Mouse (Mus musculus): ENCODE results near the gene Pomgnt1. TPM values are rescaled to one million over a fixed set of nuclear protein-coding genes. Genes with fewer than 3 reads are reported as not detected.
A peak's percentile ranks its signal among the peaks of the same experiment; 100 is the strongest.

The Pomgnt1 gene
- total and polyA plus RNA-seq, 2 experiments from 2014 or later, result 57.6 to 80.3 TPM

GRCm38 (mm10) chr4:116177140-116177539, 53.5 kb downstream of the Pomgnt1 start:
- no peak overlapping the region for H3K9ac ChIP-seq
- H3K4me2 ChIP-seq (ENCODE audit: low read depth), result peak overlapping the region; percentile 44; the same call in 1 of the 2 replicates
- 21% methylated on average over 5 of the region's 5 CpGs for WGBS
- H3K9me3 ChIP-seq (ENCODE audit: low read length), result no peaks in the 10 kb centered on the region
- no peaks in the 10 kb centered on the region for H3K36me3 ChIP-seq (ENCODE audit: insufficient read depth)
- no peak for TF ChIP-seq CTCF (IDR thresholded peaks at IDR 0.05; ENCODE audit: low read depth)
- H3K4me3 ChIP-seq (ENCODE audit: low read depth, low read length), result no peak overlapping the region
- peaks cover 13% of the 10 kb centered on the region; the same call in 1 of the 2 replicates for H3K4me1 ChIP-seq (ENCODE audit: insufficient read depth)
- no peak for ATAC-seq
- H3K27ac ChIP-seq (ENCODE audit: low read depth, low read length), result peak overlapping the region; percentile 45; the same call in 1 of the 2 replicates
- no peaks in the 10 kb centered on the region for H3K27me3 ChIP-seq (ENCODE audit: insufficient read depth, low read length)
- peak; percentile 9 for DNase-seq

GRCm38 (mm10) chr4:116182079-116182478, 58.4 kb downstream of the Pomgnt1 start:
- H3K4me1 ChIP-seq (ENCODE audit: insufficient read depth), result 0 out of 2 replicates have a peak, but pooled peaks cover 2% of the 10 kb centered on the region
- no peak for TF ChIP-seq CTCF (IDR thresholded peaks at IDR 0.05; ENCODE audit: low read depth)
- no peaks in the 10 kb centered on the region for H3K27me3 ChIP-seq (ENCODE audit: insufficient read depth, low read length)
- no peak overlapping the region for H3K27ac ChIP-seq (ENCODE audit: low read depth, low read length)
- no peak overlapping the region for H3K4me2 ChIP-seq (ENCODE audit: low read depth)
- WGBS, result 32% methylated on average over 3 of the region's 3 CpGs
- no peak overlapping the region for H3K4me3 ChIP-seq (ENCODE audit: low read depth, low read length)
- H3K9ac ChIP-seq, result no peak overlapping the region
- H3K36me3 ChIP-seq (ENCODE audit: insufficient read depth), result no peaks in the 10 kb centered on the region
- DNase-seq (no peak), ATAC-seq (no peak)
- H3K9me3 ChIP-seq (ENCODE audit: low read length), result no peaks in the 10 kb centered on the region

DNA sequence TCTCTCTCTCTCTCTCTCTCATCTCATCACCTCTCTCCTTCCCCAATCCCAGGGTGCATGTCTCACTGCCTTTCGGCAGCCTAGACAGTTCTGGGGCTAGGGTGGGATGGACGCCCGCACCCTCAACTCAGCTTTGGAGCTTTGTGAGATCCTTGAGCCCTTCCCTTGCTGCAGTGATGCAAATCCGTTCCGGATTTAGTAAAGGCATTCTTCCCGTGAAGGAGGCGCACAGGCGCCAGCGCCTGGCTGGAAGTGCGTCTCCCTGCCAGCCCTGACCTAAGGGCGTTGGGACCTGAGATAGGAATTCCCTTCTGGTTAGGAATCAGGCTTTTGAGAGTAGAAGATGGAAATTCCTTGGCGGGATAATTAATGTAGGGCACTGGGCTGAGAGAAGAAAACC, 59.1 kb downstream of the Pomgnt1 start:
- 4% methylated on average over 12 of the region's 12 CpGs for WGBS
- H3K9me3 ChIP-seq (ENCODE audit: low read length), result no peaks in the 10 kb centered on the region
- DNase-seq (no peak), ATAC-seq (no peak)
- H3K36me3 ChIP-seq (ENCODE audit: insufficient read depth), result no peaks in the 10 kb centered on the region
- H3K4me1 ChIP-seq (ENCODE audit: insufficient read depth), result no peaks in the 10 kb centered on the region
- no peak for TF ChIP-seq CTCF (IDR thresholded peaks at IDR 0.05; ENCODE audit: low read depth)
- H3K27me3 ChIP-seq (ENCODE audit: insufficient read depth, low read length), result no peaks in the 10 kb centered on the region
- H3K4me3 ChIP-seq (ENCODE audit: low read depth, low read length), result no peak overlapping the region
- H3K4me2 ChIP-seq (ENCODE audit: low read depth), result peak overlapping the region; percentile 33
- H3K9ac ChIP-seq, result 0 out of 2 replicates have a peak overlapping the region, but pooled peaks have one; percentile 2
- H3K27ac ChIP-seq (ENCODE audit: low read depth, low read length), result no peak overlapping the region

- Histone ChIP-seq H3K27ac (ENCODE audit: low read depth, low read length) (no peak overlapping the region), H3K9me3 (ENCODE audit: low read length) (no peaks in the 10 kb centered on the region), H3K36me3 (ENCODE audit: insufficient read depth) (no peaks in the 10 kb centered on the region), H3K4me3 (ENCODE audit: low read depth, low read length) (no peak overlapping the region), H3K27me3 (ENCODE audit: insufficient read depth, low read length) (no peaks in the 10 kb centered on the region), H3K9ac (no peak overlapping the region), H3K4me1 (ENCODE audit: insufficient read depth) (no peaks in the 10 kb centered on the region), H3K4me2 (ENCODE audit: low read depth) (no peak overlapping the region)
- WGBS, result 87% methylated on average over 4 of the region's 4 CpGs
- ATAC-seq (no peak), DNase-seq (no peak)
- TF ChIP-seq CTCF (IDR thresholded peaks at IDR 0.05; ENCODE audit: low read depth), result no peak
Measured at GRCm38 (mm10) chr4:116185083-116185482, 61.4 kb downstream of the Pomgnt1 start.

GRCm38 (mm10) chr4:116192286-116192835, 68.7 kb downstream of the Pomgnt1 start:
- DNase-seq, result peak; percentile 22
- H3K9me3 ChIP-seq (ENCODE audit: low read length), result no peaks in the 10 kb centered on the region
- no peaks in the 10 kb centered on the region for H3K4me1 ChIP-seq (ENCODE audit: insufficient read depth)
- H3K4me3 ChIP-seq (ENCODE audit: low read depth, low read length), result no peak overlapping the region
- no peak overlapping the region for H3K4me2 ChIP-seq (ENCODE audit: low read depth)
- 59% methylated on average over 4 of the region's 4 CpGs for WGBS
- TF ChIP-seq CTCF (IDR thresholded peaks at IDR 0.05; ENCODE audit: low read depth), result no peak
- H3K27me3 ChIP-seq (ENCODE audit: insufficient read depth, low read length), result no peaks in the 10 kb centered on the region
- H3K36me3 ChIP-seq (ENCODE audit: insufficient read depth), result no peaks in the 10 kb centered on the region
- H3K27ac ChIP-seq (ENCODE audit: low read depth, low read length), result no peak overlapping the region
- H3K9ac ChIP-seq, result no peak overlapping the region
- peak; percentile 14; the same call in 1 of the 2 replicates for ATAC-seq

GRCm38 (mm10) chr4:116193583-116194383, 70.1 kb downstream of the Pomgnt1 start:
- no peaks in the 10 kb centered on the region for H3K4me1 ChIP-seq (ENCODE audit: insufficient read depth)
- DNase-seq (no peak), ATAC-seq (no peak)
- H3K4me2 ChIP-seq (ENCODE audit: low read depth), result no peak overlapping the region
- no peaks in the 10 kb centered on the region for H3K36me3 ChIP-seq (ENCODE audit: insufficient read depth)
- H3K27me3 ChIP-seq (ENCODE audit: insufficient read depth, low read length), result no peaks in the 10 kb centered on the region
- no peaks in the 10 kb centered on the region for H3K9me3 ChIP-seq (ENCODE audit: low read length)
- no peak overlapping the region for H3K9ac ChIP-seq
- no peak overlapping the region for H3K4me3 ChIP-seq (ENCODE audit: low read depth, low read length)
- 59% methylated on average over 9 of the region's 9 CpGs for WGBS
- H3K27ac ChIP-seq (ENCODE audit: low read depth, low read length), result no peak overlapping the region
- TF ChIP-seq CTCF (IDR thresholded peaks at IDR 0.05; ENCODE audit: low read depth), result no peak

DNA sequence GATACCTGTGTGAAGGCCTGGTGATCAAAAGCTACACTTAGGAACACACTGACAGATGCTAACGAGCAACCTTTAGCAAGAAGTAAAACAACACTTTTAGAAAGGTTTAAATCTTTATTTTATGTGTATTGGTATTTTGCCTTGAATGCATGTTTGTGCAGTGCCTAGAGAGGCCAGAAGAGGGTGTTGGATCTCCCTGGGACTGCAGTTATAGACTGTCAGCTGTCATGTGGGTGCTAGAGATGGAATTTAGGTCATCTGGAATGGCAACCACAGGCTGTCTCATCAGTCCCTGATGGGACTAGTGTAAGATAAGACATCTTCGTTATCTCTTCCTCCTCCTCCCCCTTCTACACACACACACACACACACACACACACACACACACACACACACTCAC, 74.8 kb downstream of the Pomgnt1 start:
- Histone ChIP-seq H3K9ac (no peak overlapping the region), H3K4me1 (ENCODE audit: insufficient read depth) (no peaks in the 10 kb centered on the region), H3K27me3 (ENCODE audit: insufficient read depth, low read length) (no peaks in the 10 kb centered on the region), H3K4me2 (ENCODE audit: low read depth) (no peak overlapping the region), H3K9me3 (ENCODE audit: low read length) (no peaks in the 10 kb centered on the region), H3K27ac (ENCODE audit: low read depth, low read length) (no peak overlapping the region), H3K4me3 (ENCODE audit: low read depth, low read length) (no peak overlapping the region), H3K36me3 (ENCODE audit: insufficient read depth) (no peaks in the 10 kb centered on the region)
- no peak for DNase-seq
- TF ChIP-seq CTCF (IDR thresholded peaks at IDR 0.05; ENCODE audit: low read depth), result peak; percentile 30
- no peak for ATAC-seq
- WGBS, result 76% methylated on average over 2 of the region's 2 CpGs

Measured in forebrain, postnatal 0 days (tissue).